Mouse (Mus musculus): ENCODE data around the gene Fkbpl. TPM values are rescaled to one million over a fixed set of nuclear protein-coding genes. Genes with fewer than 3 reads are reported as not detected.

Gene Fkbpl
- 1 to 10 TPM; 4.5 to 9.3 TPM for total RNA-seq (2021)
- long read RNA-seq, experiment 1, transcript Fkbpl-201 (2 exons, 1,270 nt): major isoform, 6 of 6 reads
- long read RNA-seq, experiment 1, partial matches to known transcripts: 0 of 6 reads
- long read RNA-seq, experiment 1, other reads (novel, unspliced or antisense): 0 of 6 reads
- long read RNA-seq, experiment 2, partial matches to known transcripts: 0 of 7 reads
- long read RNA-seq, experiment 2, other reads (novel, unspliced or antisense): 3 of 7 reads

GRCm38 (mm10) chr17:34644608-34645007 is at the start of gene Fkbpl:
Gene Fkbpl, plus strand, starts transcription at chr17:34644764.
- DNase-seq: peak; percentile 96
- Histone ChIP-seq H3K4me3 (peak within 1 kb of the TSS; percentile 94), H3K27ac (peak within 1 kb of the TSS; percentile 91)
- intact Hi-C loops (cut with DNase I): loop anchor here (10.0 kb wide), 1 partner anchor 190 kb away; the partner anchor contains the start of genes Dxo and Stk19
- no peak for TF ChIP-seq CTCF (IDR thresholded peaks at IDR 0.05)

DNA sequence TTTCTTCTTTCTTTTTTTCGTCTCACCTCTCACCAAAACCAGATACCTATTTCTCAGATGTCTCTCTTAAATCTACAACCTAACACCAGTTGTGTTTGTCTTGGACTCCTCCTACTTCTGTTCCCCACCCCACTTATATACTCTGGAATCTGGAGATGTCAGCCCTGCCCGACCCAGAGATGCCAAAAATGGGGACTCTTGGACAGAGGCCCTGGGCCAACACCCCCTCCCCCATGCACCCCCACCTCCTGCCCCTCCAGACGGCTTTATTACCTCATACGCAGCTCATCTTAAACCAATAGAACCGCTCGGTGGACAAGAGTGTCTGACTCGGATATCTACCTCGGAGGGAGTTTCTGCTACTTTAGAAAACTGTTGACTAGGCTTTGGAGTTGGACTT is 48.5 kb upstream of the Fkbpl start:
- no peak for TF ChIP-seq CTCF (IDR thresholded peaks at IDR 0.05)
- intact Hi-C loops (cut with DNase I): no loop called here
- Histone ChIP-seq H3K27ac (no peak overlapping the region), H3K4me3 (no peak overlapping the region)
- DNase-seq: no peak

DNA sequence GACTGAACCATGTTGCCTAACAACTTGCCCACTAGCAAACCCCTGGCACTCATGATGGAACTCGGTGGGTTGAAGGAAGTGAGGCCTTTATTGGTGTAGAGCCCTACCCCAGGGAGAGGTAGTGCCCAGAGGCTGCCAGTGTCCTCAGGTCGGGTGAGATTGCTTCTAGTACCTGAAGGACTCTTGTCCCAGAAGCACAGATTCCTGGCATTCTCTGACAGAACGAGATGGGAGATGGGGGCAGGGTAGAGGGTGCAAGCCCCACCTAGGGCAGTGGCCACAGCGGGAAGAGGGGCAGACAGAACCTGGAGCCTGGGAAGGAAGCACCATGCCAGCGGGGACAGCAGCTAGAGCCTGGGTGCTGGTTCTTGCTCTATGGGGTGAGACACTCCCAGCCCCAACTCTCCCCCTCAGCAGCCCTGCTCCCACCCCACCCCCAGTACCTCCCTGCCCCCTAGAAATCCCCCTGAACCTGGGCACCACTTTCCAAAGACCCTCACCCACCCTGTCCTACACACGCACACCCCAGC is 46.9 kb upstream of the Fkbpl start, which contains the start of gene Ager:
Gene Ager, plus strand, starts transcription at position 297 of the 530 bp plus-strand sequence.
- Histone ChIP-seq H3K27ac (peak within 1 kb of the TSS; percentile 16; the same call in 1 of the 2 replicates), H3K4me3 (no peak within 1 kb of the TSS)
- TF ChIP-seq CTCF (IDR thresholded peaks at IDR 0.05): no peak
- DNase-seq: no peak
- intact Hi-C loops (cut with DNase I): no loop called here

- H3K4me3 ChIP-seq: no peak overlapping the region
- no peak overlapping the region for H3K27ac ChIP-seq
- intact Hi-C loops (cut with DNase I): no loop called here
- TF ChIP-seq CTCF (IDR thresholded peaks at IDR 0.05): no peak
- DNase-seq: no peak
Observed at GRCm38 (mm10) chr17:34599891-34600290, 44.7 kb upstream of the Fkbpl start.

GRCm38 (mm10) chr17:34601796-34602195 is 42.8 kb upstream of the Fkbpl start:
- no peak overlapping the region for H3K27ac ChIP-seq
- no peak overlapping the region for H3K4me3 ChIP-seq
- no peak for DNase-seq
- intact Hi-C loops (cut with DNase I): no loop called here
- TF ChIP-seq CTCF (IDR thresholded peaks at IDR 0.05): no peak

GRCm38 (mm10) chr17:34603375-34604060 is 41.0 kb upstream of the Fkbpl start, which contains the start of gene Rnf5:
Gene Rnf5, minus strand, starts transcription at chr17:34603690.
- DNase-seq: peak; percentile 97
- Histone ChIP-seq H3K27ac (peak within 1 kb of the TSS; percentile 96), H3K4me3 (peak within 1 kb of the TSS; percentile 99)
- no peak for TF ChIP-seq CTCF (IDR thresholded peaks at IDR 0.05)
- intact Hi-C loops (cut with DNase I): loop anchor here (2.0 kb wide), 1 partner anchor 23 kb away; no protein-coding TSS in a partner anchor

DNA sequence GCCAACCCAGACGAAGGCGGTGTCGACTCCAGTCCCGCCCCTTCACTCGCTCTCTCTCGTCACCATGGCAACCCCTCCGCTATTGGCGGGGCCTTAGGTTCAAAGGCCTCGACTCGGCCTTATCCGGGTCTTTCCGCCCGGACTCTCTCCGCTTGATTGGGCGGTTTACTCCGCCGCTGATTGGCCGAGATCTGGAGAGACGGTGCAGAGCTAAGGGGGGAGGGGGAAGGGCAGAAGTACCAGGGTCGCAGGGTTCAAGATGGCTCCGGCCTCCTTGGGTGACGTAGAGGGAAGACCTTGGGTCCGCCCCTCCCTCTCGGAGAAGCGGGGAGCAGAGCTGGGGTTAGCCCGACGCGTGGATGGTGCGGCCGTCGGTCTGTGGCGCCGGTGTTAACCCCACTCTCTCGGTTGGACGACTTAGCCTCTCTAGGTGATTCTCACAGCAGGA is 40.5 kb upstream of the Fkbpl start, which contains the start of gene Agpat1:
Gene Agpat1, plus strand, starts transcription at position 202 of the 448 bp plus-strand sequence.
- Histone ChIP-seq H3K27ac (peak within 1 kb of the TSS; percentile 96), H3K4me3 (peak within 1 kb of the TSS; percentile 99)
- intact Hi-C loops (cut with DNase I): loop anchor here (2.0 kb wide), 1 partner anchor 23 kb away; no protein-coding TSS in a partner anchor
- peak; percentile 99 for DNase-seq
- TF ChIP-seq CTCF (IDR thresholded peaks at IDR 0.05): no peak

DNA sequence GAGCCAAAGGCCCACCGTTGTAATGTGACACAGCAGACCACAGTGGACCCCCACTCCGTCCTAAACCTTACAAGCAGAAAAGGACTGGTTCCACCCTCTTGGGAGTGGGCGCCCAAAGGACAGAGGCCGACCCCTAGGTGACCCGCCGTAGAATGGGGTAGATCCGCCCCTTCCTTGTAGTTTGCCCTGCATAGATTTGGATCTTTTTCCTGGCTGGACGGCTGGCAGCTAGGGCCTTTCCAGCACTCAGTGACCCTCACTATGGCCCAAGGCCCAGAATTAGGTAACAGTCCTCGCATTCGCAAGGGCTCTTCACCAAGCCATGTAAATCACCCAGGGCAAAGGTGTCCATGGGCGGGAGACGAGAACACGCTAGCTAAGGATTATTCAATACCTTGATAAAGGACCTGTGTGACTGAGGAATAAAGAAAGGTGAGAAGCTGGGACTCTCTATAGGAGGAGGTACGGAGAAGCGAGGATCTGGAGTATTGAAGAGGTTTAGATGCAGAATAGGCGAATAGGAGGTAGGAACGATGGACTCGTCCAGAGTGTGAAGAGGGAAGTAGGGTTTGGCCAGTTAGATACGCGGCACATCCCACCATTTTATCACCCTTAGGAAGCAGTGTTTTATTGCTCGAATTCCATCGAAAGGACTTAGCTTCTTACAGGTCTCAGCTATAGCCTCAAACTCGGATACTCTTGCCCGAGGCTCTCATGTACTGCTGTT is 39.9 kb upstream of the Fkbpl start:
- no peak for TF ChIP-seq CTCF (IDR thresholded peaks at IDR 0.05)
- Histone ChIP-seq H3K4me3 (peak overlapping the region; percentile 99), H3K27ac (peak overlapping the region; percentile 96)
- intact Hi-C loops (cut with DNase I): loop anchor here (2.0 kb wide), 1 partner anchor 22 kb away; no protein-coding TSS in a partner anchor
- peak; percentile 73 for DNase-seq

DNA sequence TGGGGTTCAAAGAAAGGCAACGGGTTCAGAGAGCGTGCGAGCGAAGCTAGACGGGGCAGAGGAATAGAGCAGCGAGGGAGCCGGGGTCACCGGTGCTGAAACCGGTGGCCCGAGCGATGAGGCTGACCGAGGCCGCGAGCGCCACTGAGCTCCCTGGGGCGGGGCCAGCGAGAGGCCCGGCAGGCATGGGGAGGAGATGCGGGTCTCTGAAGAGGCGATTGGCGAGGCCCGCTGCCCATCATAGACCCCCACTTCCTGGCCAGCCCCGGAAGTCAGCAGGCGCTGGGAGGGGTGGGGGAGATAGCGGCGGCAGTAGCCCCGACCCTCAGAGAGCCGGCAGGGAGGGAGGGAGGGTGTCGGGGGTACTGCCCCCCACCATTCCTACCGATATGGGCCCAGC is 39.0 kb upstream of the Fkbpl start:
- peak overlapping the region; percentile 99 for H3K4me3 ChIP-seq
- peak overlapping the region; percentile 96 for H3K27ac ChIP-seq
- no peak for TF ChIP-seq CTCF (IDR thresholded peaks at IDR 0.05)
- intact Hi-C loops (cut with DNase I): loop anchor here (2.0 kb wide), 1 partner anchor 21 kb away; no protein-coding TSS in a partner anchor
- peak; percentile 99 for DNase-seq

DNA sequence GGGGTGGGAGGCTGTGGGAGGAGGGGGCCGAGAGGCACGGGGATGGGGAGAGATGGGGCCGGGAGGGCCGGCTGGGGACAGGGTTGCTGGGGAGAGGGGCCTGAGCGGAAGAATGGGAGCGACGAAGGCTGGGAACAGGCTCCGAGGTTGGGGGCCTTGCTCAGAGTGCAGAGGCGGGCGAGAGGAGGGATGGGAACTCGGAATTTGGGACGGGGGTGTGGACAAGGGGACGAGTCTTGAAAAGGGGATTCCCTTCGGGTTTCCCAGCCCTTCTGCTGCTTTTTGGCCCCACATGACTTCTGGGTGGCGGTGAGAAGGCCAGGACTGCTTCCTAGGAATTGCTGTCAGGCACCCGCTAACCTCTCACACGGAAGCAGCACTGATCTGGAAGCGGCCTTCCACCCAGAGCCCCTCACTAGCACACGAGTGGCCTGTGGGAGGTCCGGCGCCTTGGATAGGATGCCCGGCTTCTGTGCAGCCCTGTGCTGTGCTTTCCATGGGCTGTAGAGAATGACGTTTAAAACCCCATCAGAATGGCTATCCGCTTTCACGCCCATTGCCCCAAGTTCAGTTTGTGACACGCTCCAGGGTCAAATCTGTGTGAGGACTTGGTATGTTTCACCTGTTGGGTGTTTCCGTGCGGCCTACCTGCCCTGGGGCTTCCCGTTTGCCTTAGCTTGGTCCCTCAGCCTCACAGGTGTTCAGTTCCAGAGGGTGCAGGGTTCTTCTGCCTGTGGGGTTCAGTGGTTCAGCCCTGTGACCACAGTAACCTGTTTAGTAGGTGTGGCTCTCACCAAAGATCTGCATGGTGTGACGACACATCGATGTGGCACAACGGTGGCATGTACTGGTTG is 38.2 kb upstream of the Fkbpl start:
- Histone ChIP-seq H3K27ac (peak overlapping the region; percentile 96), H3K4me3 (peak overlapping the region; percentile 99)
- DNase-seq: no peak
- TF ChIP-seq CTCF (IDR thresholded peaks at IDR 0.05): no peak
- intact Hi-C loops (cut with DNase I): no loop called here

DNA sequence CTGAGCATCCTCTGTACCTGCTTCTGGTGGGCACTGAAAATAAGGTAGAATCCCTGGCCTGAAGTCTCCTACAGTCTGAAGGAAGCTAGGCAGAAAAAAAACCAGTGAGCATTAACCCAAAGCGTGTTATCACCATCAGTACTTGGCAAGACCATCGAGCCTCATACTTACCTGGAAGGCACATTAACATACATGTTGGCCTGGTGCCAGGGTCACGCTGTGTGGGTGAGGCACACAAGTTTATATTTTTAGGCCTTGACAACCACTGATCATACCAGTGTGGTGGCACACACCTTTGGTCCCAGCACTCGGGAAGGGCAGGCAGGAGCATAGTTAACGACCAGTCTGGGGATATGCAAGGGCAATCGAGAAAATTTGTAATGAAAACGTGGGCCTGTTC is 36.6 kb upstream of the Fkbpl start:
- no peak for TF ChIP-seq CTCF (IDR thresholded peaks at IDR 0.05)
- no peak overlapping the region for H3K27ac ChIP-seq
- no peak for DNase-seq
- H3K4me3 ChIP-seq: no peak overlapping the region
- intact Hi-C loops (cut with DNase I): no loop called here

Data from gastrocnemius, adult 2 months (tissue).